Mouse (Mus musculus): Measurements from ENCODE around the gene Sem1. TPM values are rescaled to one million over a fixed set of nuclear protein-coding genes. Genes with fewer than 3 reads are reported as not detected.
"Not testable (repeated sequence)": the region's sequence is repeated elsewhere in the genome, so short reads cannot be mapped to it uniquely, and the experiment has no call there.

The Sem1 gene
- 10 to 100 TPM; 87.0 to 88.5 TPM for total RNA-seq (2021)
- long read RNA-seq, experiment 1, transcript Sem1-201 (3 exons, 1,472 nt), result major isoform, 241 of 250 reads
- long read RNA-seq, experiment 1, partial matches to known transcripts, result 2 of 250 reads
- long read RNA-seq, experiment 1, other reads (novel, unspliced or antisense), result 7 of 250 reads
- long read RNA-seq, experiment 2, transcript Sem1-201 (3 exons, 1,472 nt), result major isoform, 197 of 235 reads
- long read RNA-seq, experiment 2, partial matches to known transcripts, result 32 of 235 reads
- long read RNA-seq, experiment 2, other reads (novel, unspliced or antisense), result 5 of 235 reads

- DNase-seq (ENCODE audit: low spot score in 2 of 2), result peak; percentile 76 to 82
Measured at GRCm38 (mm10) chr6:6578304-6579149, at the start of gene Sem1. Sem1 (minus strand) TSS chr6:6578663.

- DNase-seq (ENCODE audit: low spot score in 2 of 2), result peak in 1 of 2 experiments; percentile 6
Measured at GRCm38 (mm10) chr6:6622846-6623749, 44.6 kb upstream of the Sem1 start.

GRCm38 (mm10) chr6:6603561-6604544, 25.4 kb upstream of the Sem1 start:
- no peak for DNase-seq (ENCODE audit: low spot score in 2 of 2)

GRCm38 (mm10) chr6:6586313-6586712, 7.8 kb upstream of the Sem1 start:
- DNase-seq (ENCODE audit: low spot score in 2 of 2), result no peak

GRCm38 (mm10) chr6:6581849-6582248, 3.4 kb upstream of the Sem1 start:
- no peak for DNase-seq (ENCODE audit: low spot score in 2 of 2)

GRCm38 (mm10) chr6:6577741-6578284, 650 bp downstream of the Sem1 start:
- no peak for DNase-seq (ENCODE audit: low spot score in 2 of 2)

GRCm38 (mm10) chr6:6577291-6577690, 1.2 kb downstream of the Sem1 start:
- DNase-seq (ENCODE audit: low spot score in 2 of 2), result no peak

- DNase-seq (ENCODE audit: low spot score in 2 of 2), result no peak
Measured at GRCm38 (mm10) chr6:6575796-6576195, 2.7 kb downstream of the Sem1 start.

- no peak for DNase-seq (ENCODE audit: low spot score in 2 of 2)
Measured at GRCm38 (mm10) chr6:6568436-6568835, 10.0 kb downstream of the Sem1 start.

- no peak for DNase-seq (ENCODE audit: low spot score in 2 of 2)
Measured at GRCm38 (mm10) chr6:6563691-6564090, 14.8 kb downstream of the Sem1 start.

GRCm38 (mm10) chr6:6562716-6563115, 15.7 kb downstream of the Sem1 start:
- no peak for DNase-seq (ENCODE audit: low spot score in 2 of 2)

- DNase-seq (ENCODE audit: low spot score in 2 of 2), result no peak
Measured at GRCm38 (mm10) chr6:6557647-6558046, 20.8 kb downstream of the Sem1 start.

- no peak for DNase-seq (ENCODE audit: low spot score in 2 of 2)
Measured at GRCm38 (mm10) chr6:6552006-6552405, 26.5 kb downstream of the Sem1 start.

- DNase-seq (ENCODE audit: low spot score in 2 of 2), result no peak
Measured at GRCm38 (mm10) chr6:6547997-6548396, 30.5 kb downstream of the Sem1 start.

GRCm38 (mm10) chr6:6544255-6544645, 34.2 kb downstream of the Sem1 start:
- no peak for DNase-seq (ENCODE audit: low spot score in 2 of 2)

GRCm38 (mm10) chr6:6543606-6544254, 34.7 kb downstream of the Sem1 start:
- no peak for DNase-seq (ENCODE audit: low spot score in 2 of 2)

- no peak for DNase-seq (ENCODE audit: low spot score in 2 of 2)
Measured at GRCm38 (mm10) chr6:6542133-6542532, 36.3 kb downstream of the Sem1 start.

- no peak for DNase-seq (ENCODE audit: low spot score in 2 of 2)
Measured at GRCm38 (mm10) chr6:6536781-6537466, 41.5 kb downstream of the Sem1 start.

- DNase-seq (ENCODE audit: low spot score in 2 of 2), result not testable (repeated sequence)
Measured at GRCm38 (mm10) chr6:6536359-6536758, 42.1 kb downstream of the Sem1 start.

All from adrenal gland, postnatal 4 days (tissue).